Comparison of ENCODE assay signal across 8 mouse cellular contexts in genomic region chr13:97099187-97099852, GRCm38 (mm10). TPM values are rescaled to one million over a fixed set of nuclear protein-coding genes. Genes with fewer than 3 reads are reported as not detected.
A peak's percentile ranks its signal among the peaks of the same experiment; 100 is the strongest.
DNase-seq lines count a peak whose midpoint lies in the region; ATAC-seq and TF ChIP-seq lines count a peak whose summit lies in the region.

Gm6169 (minus strand) TSS chr13:97099237.

- ATAC-seq in frontal cortex, adult (ENCODE audit: low TSS enrichment): peak; percentile 86

- H3K27me3 ChIP-seq in cerebellum, adult 2 months (ENCODE audit: control insufficient read depth, insufficient read depth, low read length): no peaks in the 10 kb centered on the region

- TF ChIP-seq POLR2A in cerebellum, adult 2 months (IDR thresholded peaks at IDR 0.05; ENCODE audit: borderline replicate concordance, insufficient read depth, low read length): no peak

- peak; percentile 31; the same call in 1 of the 2 replicates for TF ChIP-seq CTCF in gastrocnemius, adult 2 months (IDR thresholded peaks at IDR 0.05)
- peak; percentile 52; the same call in 1 of the 2 replicates for TF ChIP-seq CTCF in cerebellum, adult 2 months (IDR thresholded peaks at IDR 0.05; ENCODE audit: borderline replicate concordance, insufficient read depth, low read depth, low read length)

- H3K27ac ChIP-seq in gastrocnemius, adult 2 months: no peak within 1 kb of the TSS
- H3K27ac ChIP-seq in cerebellum, adult 2 months (ENCODE audit: insufficient read depth, low read length): no peak within 1 kb of the TSS

- no peak for DNase-seq in gastrocnemius, adult 2 months
- DNase-seq in gastrocnemius, adult 18-20 months (ENCODE audit: low spot score): no peak
- DNase-seq in MN1 (ENCODE audit: low spot score): peak; percentile 69
- DNase-seq in cerebellum, adult 2 months: peak; percentile 27 to 36
- peak; percentile 22 to 83 for DNase-seq in layer of hippocampus, adult 18-20 months (ENCODE audit: low spot score in 2 of 2)
- peak; percentile 51 for DNase-seq in lung, postnatal 36 days
- peak; percentile 45 to 47 for DNase-seq in right cerebral cortex, postnatal 36 days (ENCODE audit: low spot score in 2 of 2)

- intact Hi-C loops in gastrocnemius, adult 2 months (cut with DNase I): no loop called here

- H3K4me1 ChIP-seq in cerebellum, adult 2 months (ENCODE audit: control insufficient read depth, insufficient read depth, low read length): no peaks in the 10 kb centered on the region

- WGBS in cerebellum, adult 2 months: 64% methylated on average over 22 of the region's 22 CpGs

- no peak within 1 kb of the TSS for H3K4me3 ChIP-seq in gastrocnemius, adult 2 months
- no peak within 1 kb of the TSS for H3K4me3 ChIP-seq in cerebellum, adult 2 months (replicated peaks; ENCODE audit: insufficient read depth, low read depth, low read length)

RNA-seq across cellular contexts. Expression of gene Gm6169, which starts in this region (rescaled TPM):
- total RNA-seq in gastrocnemius, adult 2 months (2021): 1 to 10 TPM in 1 of 2 experiments, not detected in 1; 7.3 TPM
- 1 to 10 TPM in 1 of 2 experiments, not detected in 1; 5.9 TPM for total RNA-seq in gastrocnemius, adult 18-20 months (2021)
- polyA plus RNA-seq in cerebellum, adult 2 months (2012; rRNA removed): 0.31 TPM in 1 of 2 replicates, not detected in the other
- 1 to 10 TPM in 1 of 2 experiments, not detected in 1; 2.5 TPM for total RNA-seq in layer of hippocampus, adult 18-20 months (2021)

Comparison
In these comparisons a context has a peak if more than half of its experiments do, and no peak if none do; other contexts are left out.
1. Peak in DNase-seq in cerebellum, adult 2 months; RNA of the gene not detected or under 1 TPM.
2. DNase-seq: peak in MN1 (single experiment), layer of hippocampus, adult 18-20 months (2 of 2), lung, postnatal 36 days (single experiment) and right cerebral cortex, postnatal 36 days (2 of 2); none in gastrocnemius, adult 2 months (single experiment) and gastrocnemius, adult 18-20 months (single experiment).